Comparison of ENCODE assay signal across 10 mouse cellular contexts in the genomic region with DNA sequence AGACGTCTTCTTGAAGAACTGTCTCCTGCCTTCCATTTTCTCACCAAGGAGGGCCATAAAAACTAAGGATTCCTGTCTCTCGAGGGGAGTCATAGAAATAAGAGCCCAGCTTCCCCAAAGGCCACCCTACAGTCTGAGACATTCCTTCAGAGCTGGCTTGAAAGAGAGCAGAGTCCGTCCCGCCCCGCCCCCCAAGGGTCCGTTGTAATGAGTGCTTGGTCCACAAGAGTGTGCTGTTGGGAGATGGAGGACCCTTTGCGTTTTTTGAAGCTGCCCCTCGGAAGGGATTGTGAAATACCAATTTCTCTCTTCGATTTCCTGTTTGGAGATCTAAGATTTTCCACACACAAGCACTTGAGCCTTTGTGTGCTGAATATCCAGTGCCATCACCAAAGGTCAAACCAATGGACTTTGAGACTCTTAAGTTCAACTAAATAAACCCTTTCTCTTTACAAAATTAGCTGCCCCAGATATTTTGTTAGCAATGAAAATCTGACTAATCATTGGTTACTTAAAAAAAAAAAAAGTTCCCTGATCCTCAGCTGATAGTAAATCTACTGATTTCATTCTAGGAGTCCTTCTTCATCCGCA. TPM values are rescaled to one million over a fixed set of nuclear protein-coding genes. Genes with fewer than 3 reads are reported as not detected.
DNase-seq lines count a peak whose midpoint lies in the region; ATAC-seq and TF ChIP-seq lines count a peak whose summit lies in the region.
"Had no signal": no experiment of that assay in that cellular context is flagged by ENCODE, and none has a peak within 500 bp of the region (broad histone marks: within the 10 kb centered on the region; RNA-seq: fewer than 3 reads in every experiment).

No protein-coding gene starts in this region.

- H3K27me3 ChIP-seq in kidney, embryonic 15.5 days: no peaks in the 10 kb centered on the region
- H3K27me3 ChIP-seq in intestine, postnatal 0 days (replicated peaks; ENCODE audit: control insufficient read depth, insufficient read depth, low read length): no peaks in the 10 kb centered on the region
- H3K27me3 ChIP-seq in midbrain, embryonic 13.5 days: no peaks in the 10 kb centered on the region

- no peak overlapping the region; the same call in 1 of the 2 replicates for H3K4me2 ChIP-seq in kidney, embryonic 15.5 days
- peak overlapping the region; percentile 37 for H3K4me2 ChIP-seq in intestine, postnatal 0 days (replicated peaks; ENCODE audit: low read depth)
- no peak overlapping the region for H3K4me2 ChIP-seq in midbrain, embryonic 13.5 days (replicated peaks)

- H3K27ac ChIP-seq in kidney, embryonic 15.5 days: no peak overlapping the region
- H3K27ac ChIP-seq in intestine, postnatal 0 days (ENCODE audit: low read depth, low read length): no peak overlapping the region
- no peak overlapping the region for H3K27ac ChIP-seq in midbrain, embryonic 13.5 days

- no peaks in the 10 kb centered on the region for H3K9me3 ChIP-seq in kidney, embryonic 15.5 days (replicated peaks)
- no peaks in the 10 kb centered on the region for H3K9me3 ChIP-seq in intestine, postnatal 0 days (ENCODE audit: control insufficient read depth)
- no peaks in the 10 kb centered on the region for H3K9me3 ChIP-seq in midbrain, embryonic 13.5 days

- peaks cover 5% of the 10 kb centered on the region; the same call in 1 of the 2 replicates for H3K4me1 ChIP-seq in kidney, embryonic 15.5 days
- no peaks in the 10 kb centered on the region for H3K4me1 ChIP-seq in intestine, postnatal 0 days (replicated peaks; ENCODE audit: control insufficient read depth, insufficient read depth, low read length)
- no peaks in the 10 kb centered on the region for H3K4me1 ChIP-seq in midbrain, embryonic 13.5 days (replicated peaks)

- ATAC-seq in kidney, embryonic 15.5 days (replicated peaks; ENCODE audit: low FRiP score): no peak; the same call in 1 of the 2 replicates
- no peak for ATAC-seq in intestine, postnatal 0 days
- 0 out of 2 replicates have a peak, but pooled peaks have one; percentile 60 for ATAC-seq in midbrain, embryonic 13.5 days

- no peak overlapping the region for H3K9ac ChIP-seq in kidney, embryonic 15.5 days
- no peak overlapping the region for H3K9ac ChIP-seq in intestine, postnatal 0 days (ENCODE audit: low read depth, low read length)
- H3K9ac ChIP-seq in midbrain, embryonic 13.5 days (replicated peaks): no peak overlapping the region

- no peaks in the 10 kb centered on the region for H3K36me3 ChIP-seq in kidney, embryonic 15.5 days
- no peaks in the 10 kb centered on the region for H3K36me3 ChIP-seq in intestine, postnatal 0 days (ENCODE audit: control insufficient read depth, insufficient read depth)
- no peaks in the 10 kb centered on the region for H3K36me3 ChIP-seq in midbrain, embryonic 13.5 days

- DNase-seq in kidney, adult 18-20 months: peak; percentile 12
- peak; percentile 74 for DNase-seq in embryo, embryonic 11 days
- no peak for DNase-seq in ovary, postnatal 10 days (ENCODE audit: low spot score)
- DNase-seq in frontal cortex, postnatal 25 days (ENCODE audit: low spot score in 2 of 2): no peak
- DNase-seq in left cerebral cortex, adult 8-10 months (ENCODE audit: low spot score in 2 of 2): no peak

- H3K4me3 ChIP-seq in kidney, embryonic 15.5 days (replicated peaks): no peak overlapping the region
- no peak overlapping the region for H3K4me3 ChIP-seq in intestine, postnatal 0 days (ENCODE audit: low read depth, low read length)
- H3K4me3 ChIP-seq in midbrain, embryonic 13.5 days (replicated peaks): no peak overlapping the region

- peak; percentile 72 for TF ChIP-seq CTCF in intestine, postnatal 0 days (IDR thresholded peaks at IDR 0.05; ENCODE audit: low read depth)

- WGBS in kidney, embryonic 15.5 days: 25% methylated on average over 10 of the region's 10 CpGs
- 24% methylated on average over 10 of the region's 10 CpGs for WGBS in intestine, postnatal 0 days
- WGBS in midbrain, embryonic 13.5 days: 24% methylated on average over 10 of the region's 10 CpGs

RNA-seq across cellular contexts. Expression of a gene that starts 2.8 kb away (rescaled TPM):
- polyA plus RNA-seq in kidney, embryonic 15.5 days (2015; fragmentation: Nextera tagmentation; extraction: Ambion mirVana): 0.53 and 0.93 TPM in 2 replicates
- polyA plus RNA-seq in intestine, postnatal 0 days (2015; fragmentation: Nextera tagmentation; extraction: Ambion mirVana): 1.0 and 2.0 TPM in 2 replicates
- polyA plus RNA-seq in midbrain, embryonic 13.5 days (2015; fragmentation: Nextera tagmentation; extraction: Ambion mirVana): 0.32 and 0.50 TPM in 2 replicates
- 10 to 100 TPM in 2 of 4 experiments, 1 to 10 TPM in 2; 6.2 to 13.6 (median 9.9) TPM for total RNA-seq in left cerebral cortex, adult 8-10 months (2022)
- total RNA-seq: adrenal gland, postnatal 36 days had no signal
- polyA plus RNA-seq: spleen, adult 2 months had no signal

RNA-seq across cellular contexts. Expression of a gene that starts 39.2 kb away (rescaled TPM):
- polyA plus RNA-seq in kidney, embryonic 15.5 days (2015; fragmentation: Nextera tagmentation; extraction: Ambion mirVana): 0.39 TPM in 1 of 2 replicates, not detected in the other
- polyA plus RNA-seq in intestine, postnatal 0 days (2015; fragmentation: Nextera tagmentation; extraction: Ambion mirVana): not detected in 2 replicates
- polyA plus RNA-seq in midbrain, embryonic 13.5 days (2015; fragmentation: Nextera tagmentation; extraction: Ambion mirVana): not detected in 2 replicates
- not detected for total RNA-seq in left cerebral cortex, adult 8-10 months (2022)
- total RNA-seq: adrenal gland, postnatal 36 days had no signal

RNA-seq across cellular contexts. Expression of a gene that starts 57.6 kb away (rescaled TPM):
- 1.6 and 2.2 TPM in 2 replicates for polyA plus RNA-seq in kidney, embryonic 15.5 days (2015; fragmentation: Nextera tagmentation; extraction: Ambion mirVana)
- 0.39 and 0.44 TPM in 2 replicates for polyA plus RNA-seq in intestine, postnatal 0 days (2015; fragmentation: Nextera tagmentation; extraction: Ambion mirVana)
- polyA plus RNA-seq in midbrain, embryonic 13.5 days (2015; fragmentation: Nextera tagmentation; extraction: Ambion mirVana): 0.04 TPM in 1 of 2 replicates, not detected in the other
- not detected for total RNA-seq in left cerebral cortex, adult 8-10 months (2022)

Comparison
In these comparisons a context has a peak if more than half of its experiments do, and no peak if none do; other contexts are left out.
1. DNase-seq: peak in kidney, adult 18-20 months (single experiment) and embryo, embryonic 11 days (single experiment); none in ovary, postnatal 10 days (single experiment), frontal cortex, postnatal 25 days (0 of 2) and left cerebral cortex, adult 8-10 months (0 of 2).